Mouse (Mus musculus) E14TG2a.4 (cell line): Measurements from ENCODE around the gene Mien1.

Experiments
- H3K27me3 ChIP-seq: 2 replicates; pipeline ENCODE4 v1.6.1; 2014; ENCODE audit warnings: low read length, control low read depth; ENCODE audit not compliant: insufficient read depth
- H3K36me3 ChIP-seq: 2 replicates; pipeline ENCODE4 v1.6.1; 2014; ENCODE audit warnings: low read length, control low read depth; ENCODE audit not compliant: insufficient read depth
- H3K4me1 ChIP-seq: replicated peaks from 2 replicates; pipeline ENCODE4 v1.6.1; 2014; ENCODE audit warnings: low read depth, low read length, control low read depth
- H3K4me3 ChIP-seq: replicated peaks from 2 replicates; pipeline ENCODE4 v1.5.1; 2014; ENCODE audit warnings: mild to moderate bottlenecking, low read length
- H3K9me3 ChIP-seq: 2 replicates; pipeline ENCODE4 v1.6.1; 2014; ENCODE audit warnings: low read length, control low read depth
- CTCF ChIP-seq: conservative IDR thresholded peaks from 2 replicates; pipeline ENCODE4 v1.5.1; 2014; ENCODE audit warnings: low read length
- NANOG ChIP-seq: IDR thresholded peaks from 2 replicates; pipeline ENCODE4 v1.6.1; 2014; ENCODE audit warnings: borderline replicate concordance, low read length, mixed read lengths
- POU5F1 ChIP-seq: IDR thresholded peaks from 2 replicates; pipeline ENCODE4 v1.6.1; 2014; ENCODE audit warnings: low read length, borderline replicate concordance

Mien1 gene

GRCm38 (mm10) chr11:98418939-98419547, 19.7 kb downstream of the Mien1 start:
- H3K36me3 ChIP-seq: peaks cover 16% of the 10 kb centered on the region
- H3K4me3 ChIP-seq: no peak overlapping the region
- H3K9me3 ChIP-seq: no peaks in the 10 kb centered on the region
- no peak for TF ChIP-seq CTCF
- TF ChIP-seq NANOG: no peak
- TF ChIP-seq POU5F1: no peak
- peaks cover 29% of the 10 kb centered on the region for H3K27me3 ChIP-seq
- H3K4me1 ChIP-seq: peaks cover 19% of the 10 kb centered on the region

- peaks cover 37% of the 10 kb centered on the region for H3K27me3 ChIP-seq
- H3K9me3 ChIP-seq: no peaks in the 10 kb centered on the region
- no peak overlapping the region for H3K4me3 ChIP-seq
- peaks cover 16% of the 10 kb centered on the region for H3K36me3 ChIP-seq
- peaks cover 26% of the 10 kb centered on the region for H3K4me1 ChIP-seq
- TF ChIP-seq POU5F1: no peak
These were observed 20.5 kb downstream of the Mien1 start for GRCm38 (mm10) chr11:98418273-98418672.

- Histone ChIP-seq H3K9me3 (no peaks in the 10 kb centered on the region), H3K4me3 (no peak overlapping the region), H3K4me1 (peaks cover 30% of the 10 kb centered on the region), H3K27me3 (peaks cover 46% of the 10 kb centered on the region), H3K36me3 (0 out of 2 replicates have a peak, but pooled peaks cover 8% of the 10 kb centered on the region)
- TF ChIP-seq NANOG: no peak
- TF ChIP-seq CTCF: no peak
- TF ChIP-seq POU5F1: no peak
These were observed 21.7 kb downstream of the Mien1 start for GRCm38 (mm10) chr11:98417074-98417473.

- H3K4me1 ChIP-seq: peaks cover 48% of the 10 kb centered on the region
- no peak for TF ChIP-seq NANOG
- peaks cover 64% of the 10 kb centered on the region for H3K27me3 ChIP-seq
- H3K4me3 ChIP-seq: no peak overlapping the region
- H3K9me3 ChIP-seq: no peaks in the 10 kb centered on the region
- H3K36me3 ChIP-seq: no peaks in the 10 kb centered on the region
These were observed 24.6 kb downstream of the Mien1 start for GRCm38 (mm10) chr11:98414162-98414561.

- Histone ChIP-seq H3K36me3 (no peaks in the 10 kb centered on the region), H3K4me1 (peaks cover 46% of the 10 kb centered on the region), H3K9me3 (no peaks in the 10 kb centered on the region), H3K27me3 (peaks cover 62% of the 10 kb centered on the region), H3K4me3 (no peak overlapping the region)
- no peak for TF ChIP-seq NANOG
- no peak for TF ChIP-seq CTCF
- TF ChIP-seq POU5F1: no peak
These were observed 25.1 kb downstream of the Mien1 start for GRCm38 (mm10) chr11:98413731-98414130.

GRCm38 (mm10) chr11:98412797-98413301, 25.9 kb downstream of the Mien1 start:
- H3K9me3 ChIP-seq: no peaks in the 10 kb centered on the region
- TF ChIP-seq CTCF: no peak
- no peak for TF ChIP-seq NANOG
- TF ChIP-seq POU5F1: no peak
- H3K27me3 ChIP-seq: peaks cover 62% of the 10 kb centered on the region

GRCm38 (mm10) chr11:98412273-98412796, 26.5 kb downstream of the Mien1 start, which contains the start of gene Erbb2:
Gene Erbb2 (plus strand): TSS chr11:98412470.
- H3K4me3 ChIP-seq: peak within 1 kb of the TSS; percentile 94
- H3K36me3 ChIP-seq: no peaks in the 10 kb centered on the region
- H3K27me3 ChIP-seq: peaks cover 64% of the 10 kb centered on the region
- TF ChIP-seq NANOG (no peak), POU5F1 (no peak), CTCF (no peak)
- H3K9me3 ChIP-seq: no peaks in the 10 kb centered on the region
- H3K4me1 ChIP-seq: peaks cover 42% of the 10 kb centered on the region

More at GRCm38 (mm10) chr11:98412797-98413301, 25.9 kb downstream of the Mien1 start:
- H3K4me1 ChIP-seq: peaks cover 40% of the 10 kb centered on the region
- H3K4me3 ChIP-seq: peak overlapping the region; percentile 94
- H3K36me3 ChIP-seq: no peaks in the 10 kb centered on the region

- Histone ChIP-seq H3K27me3 (peaks cover 50% of the 10 kb centered on the region), H3K4me3 (no peak overlapping the region), H3K4me1 (peaks cover 37% of the 10 kb centered on the region), H3K9me3 (no peaks in the 10 kb centered on the region), H3K36me3 (no peaks in the 10 kb centered on the region)
- no peak for TF ChIP-seq NANOG
- no peak for TF ChIP-seq CTCF
- TF ChIP-seq POU5F1: no peak
These were observed 29.4 kb downstream of the Mien1 start for GRCm38 (mm10) chr11:98409341-98409822.
